Mouse (Mus musculus): ENCODE results near the gene Card11.

Gene Card11

GRCm38 (mm10) chr5:140992093-140993070, 8.0 kb downstream of the Card11 start:
- no peak for DNase-seq (ENCODE audit: low read depth, low spot score)

- DNase-seq (ENCODE audit: low read depth, low spot score): no peak
Measured at GRCm38 (mm10) chr5:140985311-140986050, 14.9 kb downstream of the Card11 start.

GRCm38 (mm10) chr5:140981370-140981805, 19.0 kb downstream of the Card11 start:
- DNase-seq (ENCODE audit: low read depth, low spot score): peak; percentile 59

- DNase-seq (ENCODE audit: low read depth, low spot score): no peak
Measured at GRCm38 (mm10) chr5:140980783-140981182, 19.6 kb downstream of the Card11 start.

- no peak for DNase-seq (ENCODE audit: low read depth, low spot score)
Measured at GRCm38 (mm10) chr5:140980051-140980450, 20.3 kb downstream of the Card11 start.

GRCm38 (mm10) chr5:140962945-140963344, 37.4 kb downstream of the Card11 start:
- DNase-seq (ENCODE audit: low read depth, low spot score): peak; percentile 60

- DNase-seq (ENCODE audit: low read depth, low spot score): no peak
Measured at GRCm38 (mm10) chr5:140960732-140961131, 39.6 kb downstream of the Card11 start.

GRCm38 (mm10) chr5:140959160-140959559, 41.2 kb downstream of the Card11 start:
- DNase-seq (ENCODE audit: low read depth, low spot score): no peak

GRCm38 (mm10) chr5:140957106-140957505, 43.3 kb downstream of the Card11 start:
- peak; percentile 56 for DNase-seq (ENCODE audit: low read depth, low spot score)

- no peak for DNase-seq (ENCODE audit: low read depth, low spot score)
Measured at GRCm38 (mm10) chr5:140955666-140956065, 44.7 kb downstream of the Card11 start.

- DNase-seq (ENCODE audit: low read depth, low spot score): no peak
Measured at GRCm38 (mm10) chr5:140951801-140952200, 48.6 kb downstream of the Card11 start.

GRCm38 (mm10) chr5:140948009-140948408, 52.4 kb downstream of the Card11 start:
- no peak for DNase-seq (ENCODE audit: low read depth, low spot score)

- DNase-seq (ENCODE audit: low read depth, low spot score): no peak
Measured at GRCm38 (mm10) chr5:140946034-140946433, 54.3 kb downstream of the Card11 start.

GRCm38 (mm10) chr5:140944382-140945125, 55.8 kb downstream of the Card11 start:
- DNase-seq (ENCODE audit: low read depth, low spot score): no peak

- DNase-seq (ENCODE audit: low read depth, low spot score): no peak
Measured at GRCm38 (mm10) chr5:140940923-140941491, 59.4 kb downstream of the Card11 start.

GRCm38 (mm10) chr5:140940257-140940922, 60.0 kb downstream of the Card11 start:
- no peak for DNase-seq (ENCODE audit: low read depth, low spot score)

GRCm38 (mm10) chr5:140936816-140937215, 63.6 kb downstream of the Card11 start:
- DNase-seq (ENCODE audit: low read depth, low spot score): no peak

- DNase-seq (ENCODE audit: low read depth, low spot score): no peak
Measured at GRCm38 (mm10) chr5:140935848-140936247, 64.5 kb downstream of the Card11 start.

- DNase-seq (ENCODE audit: low read depth, low spot score): peak; percentile 38
Measured at GRCm38 (mm10) chr5:140934639-140935315, 65.6 kb downstream of the Card11 start.
